Mouse (Mus musculus) myocyte (in vitro differentiated cells): ENCODE results near the gene Gm20388.

ENCODE experiments used
- E2F4 ChIP-seq: IDR thresholded peaks from one replicate; pipeline ENCODE4 v1.6.1; 2011; ENCODE audit warnings: mild to moderate bottlenecking, control low read depth, moderate library complexity; ENCODE audit not compliant: insufficient read depth
- POLR2A ChIP-seq: IDR thresholded peaks from one replicate; pipeline ENCODE4 v1.6.1; 2011; ENCODE audit warnings: low read depth, mild to moderate bottlenecking, control low read depth, moderate library complexity; ENCODE audit not compliant: insufficient read length
- USF1 ChIP-seq: IDR thresholded peaks from one replicate; pipeline ENCODE4 v1.6.1; 2011; ENCODE audit warnings: low read depth, mild to moderate bottlenecking, control low read depth, moderate library complexity

- TF ChIP-seq USF1 (no peak), POLR2A (no peak), E2F4 (no peak)
These were observed 2991.4 kb downstream of the Gm20388 start for GRCm38 (mm10) chr8:122901892-122902515.
